Mouse (Mus musculus): ENCODE data around the gene Zfp683.
A peak's percentile ranks its signal among the peaks of the same experiment; 100 is the strongest.

- TF ChIP-seq CTCF (conservative IDR thresholded peaks at IDR 0.05 in 1 of 2, IDR thresholded peaks at IDR 0.05 in 1 of 2; ENCODE audit: low read depth in 2 of 2, low read length in 2 of 2): peak; percentile 83 to 97
- TF ChIP-seq CHD1 (IDR thresholded peaks at IDR 0.05; ENCODE audit: low read depth, low read length): no peak
- no peak for TF ChIP-seq HCFC1 (IDR thresholded peaks at IDR 0.05; ENCODE audit: low read depth, low read length)
- no peak for TF ChIP-seq GABPA (IDR thresholded peaks at IDR 0.05; ENCODE audit: insufficient replicate concordance, low read depth, low read length)
- TF ChIP-seq EP300 (IDR thresholded peaks at IDR 0.05; ENCODE audit: low read length): no peak
- no peak for TF ChIP-seq BHLHE40 (IDR thresholded peaks at IDR 0.05; ENCODE audit: low read depth, low read length)
- no peak for TF ChIP-seq POLR2A (IDR thresholded peaks at IDR 0.05; ENCODE audit: low read depth, low read length)
- no peak for TF ChIP-seq TCF12 (IDR thresholded peaks at IDR 0.05; ENCODE audit: low read depth, low read length)
- no peak for TF ChIP-seq JUND (conservative IDR thresholded peaks at IDR 0.05; ENCODE audit: low read depth, low read length)
- peak; percentile 86 for TF ChIP-seq ZC3H11A (IDR thresholded peaks at IDR 0.05; ENCODE audit: low read depth, low read length)
- TF ChIP-seq MEF2A (IDR thresholded peaks at IDR 0.05; ENCODE audit: borderline replicate concordance, low read depth, low read length): no peak
- no peak for TF ChIP-seq NELFE (IDR thresholded peaks at IDR 0.05; ENCODE audit: low read depth, low read length)
- TF ChIP-seq ETS1 (conservative IDR thresholded peaks at IDR 0.05; ENCODE audit: low read depth, low read length): no peak
These were observed 17.7 kb upstream of the Zfp683 start for GRCm38 (mm10) chr4:134035953-134036352.
